Mouse (Mus musculus): ENCODE measurements at regions not wholly inside any gene's neighbourhood (a gene's known extent, or its start where the extent isn't known, plus 50 kb on each side); places are given as distances from the start of the nearest gene placed in this dataset.

DNA sequence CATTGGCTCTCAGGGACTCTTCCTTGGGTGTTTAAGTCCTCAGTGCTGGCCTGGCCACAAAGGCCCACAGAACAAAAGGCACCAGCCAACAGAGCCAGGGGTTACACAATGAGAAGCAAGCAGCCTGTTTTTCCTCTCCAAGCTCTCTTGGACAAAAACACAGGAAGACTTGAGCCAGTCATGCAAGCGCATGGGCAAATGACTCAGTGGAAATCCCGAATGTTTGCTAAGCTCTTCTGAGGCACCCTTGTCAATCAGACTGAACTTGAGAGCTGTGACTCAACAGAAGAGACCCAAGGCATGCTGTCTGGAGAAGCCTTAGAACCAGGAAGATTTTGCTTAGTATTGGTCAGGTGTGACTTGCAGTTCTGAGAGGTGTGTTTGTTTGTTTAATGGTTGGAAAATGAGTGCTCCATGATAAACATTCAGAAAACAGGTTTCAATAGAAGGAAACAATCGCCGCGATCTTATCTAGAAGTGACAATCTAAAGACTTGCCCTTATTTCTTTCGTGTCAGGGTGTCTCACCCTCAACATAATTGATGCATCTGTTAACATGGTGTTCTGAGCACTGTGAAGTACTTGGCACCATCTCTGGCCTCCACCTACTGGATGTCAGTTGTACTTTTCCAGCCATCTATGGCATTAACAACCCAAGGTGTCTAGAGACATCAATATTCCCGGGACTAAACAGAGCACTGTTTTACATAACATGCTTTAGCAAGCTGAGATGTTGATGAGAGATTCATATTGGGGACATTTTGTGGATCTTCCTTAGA, 124.0 kb upstream of the Tmc1 start:
- TF ChIP-seq CTCF (IDR thresholded peaks at IDR 0.05; ENCODE audit: extremely low read depth, insufficient read depth, low read length) (no peak), POLR2A (IDR thresholded peaks at IDR 0.05; ENCODE audit: extremely low read depth, insufficient read depth, low read length) (no peak)

Data from cortical plate, adult 2 months (tissue).